Mouse (Mus musculus): ENCODE measurements around the gene Kremen2. TPM values are rescaled to one million over a fixed set of nuclear protein-coding genes. Genes with fewer than 3 reads are reported as not detected.

Kremen2 gene
- polyA plus RNA-seq, 1 experiment from 2014 or later: 50.2 TPM

- Histone ChIP-seq H3K4me3 (no peak overlapping the region), H3K27ac (no peak overlapping the region), H3K4me2 (no peak overlapping the region), H3K9me3 (no peaks in the 10 kb centered on the region), H3K9ac (no peak overlapping the region), H3K4me1 (no peaks in the 10 kb centered on the region), H3K27me3 (no peaks in the 10 kb centered on the region), H3K36me3 (peaks cover 88% of the 10 kb centered on the region)
- ATAC-seq (ENCODE audit: insufficient number of reproducible peaks, low FRiP score, low TSS enrichment, low read depth): no peak
- 94% methylated on average over 9 of the region's 9 CpGs for WGBS
Measured at GRCm38 (mm10) chr17:23757581-23757980, 11.9 kb upstream of the Kremen2 start.

- Histone ChIP-seq H3K36me3 (peaks cover 85% of the 10 kb centered on the region), H3K4me1 (no peaks in the 10 kb centered on the region), H3K4me2 (no peak overlapping the region), H3K9ac (no peak overlapping the region), H3K27ac (no peak overlapping the region), H3K9me3 (no peaks in the 10 kb centered on the region), H3K27me3 (no peaks in the 10 kb centered on the region), H3K4me3 (no peak overlapping the region)
- 83% methylated on average over 13 of the region's 13 CpGs for WGBS
- no peak for ATAC-seq (ENCODE audit: insufficient number of reproducible peaks, low FRiP score, low TSS enrichment, low read depth)
Measured at GRCm38 (mm10) chr17:23755689-23756088, 10.1 kb upstream of the Kremen2 start.

- peak overlapping the region; percentile 34 for H3K4me2 ChIP-seq
- 71% methylated on average over 11 of the region's 11 CpGs for WGBS
- peaks cover 24% of the 10 kb centered on the region for H3K4me1 ChIP-seq
- peaks cover 33% of the 10 kb centered on the region for H3K36me3 ChIP-seq
- no peaks in the 10 kb centered on the region for H3K9me3 ChIP-seq
- ATAC-seq (ENCODE audit: insufficient number of reproducible peaks, low FRiP score, low TSS enrichment, low read depth): no peak
- H3K27ac ChIP-seq: 0 out of 2 replicates have a peak overlapping the region, but pooled peaks have one; percentile 34
- H3K27me3 ChIP-seq: peaks cover 33% of the 10 kb centered on the region
- peak overlapping the region; percentile 23 for H3K4me3 ChIP-seq
- H3K9ac ChIP-seq: no peak overlapping the region
Measured at GRCm38 (mm10) chr17:23749400-23750191, 4.0 kb upstream of the Kremen2 start.

DNA sequence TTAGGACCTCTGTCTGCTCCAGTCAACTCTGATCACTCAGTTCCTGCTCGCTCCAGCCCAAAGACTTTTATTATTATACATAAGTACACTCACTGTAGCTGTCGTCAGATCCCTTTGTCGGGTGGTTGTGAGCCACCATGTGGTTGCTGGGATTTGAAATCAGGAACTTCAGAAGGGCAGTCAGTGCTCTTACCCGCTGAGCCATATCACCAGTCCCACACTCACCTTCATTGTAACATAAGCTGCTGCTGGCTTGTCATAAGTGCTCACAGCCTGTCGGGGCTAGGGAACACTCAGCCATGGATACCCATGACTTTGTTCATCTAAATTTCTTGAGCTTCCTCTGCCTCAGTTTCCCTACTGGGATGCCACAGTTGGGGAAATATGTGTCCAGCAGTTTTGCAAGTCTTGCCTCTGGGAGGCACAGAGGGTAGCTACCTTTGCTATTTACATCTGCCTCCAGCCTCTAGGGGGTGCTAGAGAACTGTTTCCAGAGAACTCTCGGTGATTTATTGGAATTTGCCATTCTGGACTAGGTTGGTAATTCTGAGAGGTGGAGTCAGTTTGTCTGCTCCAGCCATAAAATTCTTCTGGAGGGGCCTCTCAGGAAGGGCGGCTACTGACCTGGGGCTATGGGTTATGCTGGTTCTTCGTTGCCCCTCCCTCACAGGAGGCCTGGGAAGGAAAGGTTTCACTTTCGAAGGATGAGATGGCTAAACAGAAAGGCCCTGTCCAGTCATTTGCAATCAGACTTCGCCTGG, 3.2 kb upstream of the Kremen2 start:
- Histone ChIP-seq H3K36me3 (peaks cover 26% of the 10 kb centered on the region), H3K4me1 (peaks cover 27% of the 10 kb centered on the region), H3K27me3 (peaks cover 41% of the 10 kb centered on the region), H3K4me3 (peak overlapping the region; percentile 23), H3K9ac (no peak overlapping the region), H3K9me3 (no peaks in the 10 kb centered on the region), H3K4me2 (peak overlapping the region; percentile 34), H3K27ac (0 out of 2 replicates have a peak overlapping the region, but pooled peaks have one; percentile 34)
- ATAC-seq (ENCODE audit: insufficient number of reproducible peaks, low FRiP score, low TSS enrichment, low read depth): no peak
- WGBS: 25% methylated on average over 10 of the region's 10 CpGs

DNA sequence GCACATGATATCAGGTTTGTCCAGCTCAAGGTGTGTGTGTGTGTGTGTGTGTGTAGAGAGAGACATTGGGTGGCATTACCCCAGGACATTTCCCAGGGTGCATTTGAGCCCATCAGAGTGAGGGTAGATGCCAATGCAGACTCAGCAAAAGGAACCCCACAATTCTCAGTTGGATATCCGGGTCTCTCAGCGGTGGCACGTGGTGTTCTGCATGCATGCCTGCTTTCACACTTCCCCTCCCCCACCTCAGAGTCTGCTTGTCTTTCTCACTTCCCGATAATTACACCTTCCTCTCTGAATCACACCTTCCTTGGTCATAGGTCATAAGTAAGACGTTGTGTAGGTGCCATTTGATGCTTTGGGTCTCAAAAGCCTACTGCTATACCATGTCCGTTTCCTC, 2.4 kb upstream of the Kremen2 start:
- peaks cover 31% of the 10 kb centered on the region for H3K4me1 ChIP-seq
- peaks cover 49% of the 10 kb centered on the region for H3K27me3 ChIP-seq
- H3K4me3 ChIP-seq: no peak overlapping the region
- WGBS: 19% methylated on average over 6 of the region's 6 CpGs
- H3K9ac ChIP-seq: no peak overlapping the region
- no peak overlapping the region for H3K27ac ChIP-seq
- H3K9me3 ChIP-seq: no peaks in the 10 kb centered on the region
- no peak for ATAC-seq (ENCODE audit: insufficient number of reproducible peaks, low FRiP score, low TSS enrichment, low read depth)
- H3K36me3 ChIP-seq: peaks cover 19% of the 10 kb centered on the region
- no peak overlapping the region for H3K4me2 ChIP-seq

DNA sequence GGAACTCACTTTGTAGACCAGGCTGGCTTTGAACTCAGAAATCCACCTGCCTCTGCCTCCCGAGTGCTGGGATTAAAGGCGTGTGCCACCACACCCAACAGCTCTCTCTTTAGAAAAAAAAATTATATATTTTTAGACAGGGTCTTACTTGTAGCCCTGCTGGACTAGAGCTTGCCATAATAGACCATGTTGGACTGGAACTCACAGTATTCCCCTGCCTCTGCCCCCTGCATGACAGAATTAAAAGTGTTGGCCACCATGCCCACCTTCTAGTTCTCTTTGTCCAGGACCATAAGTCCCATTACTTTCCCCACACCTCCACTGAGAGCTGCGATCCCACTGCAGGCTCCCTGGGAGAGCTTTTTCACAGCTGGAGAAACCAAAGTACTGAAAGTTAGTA, 1.8 kb upstream of the Kremen2 start:
- Histone ChIP-seq H3K27me3 (peaks cover 55% of the 10 kb centered on the region), H3K36me3 (peaks cover 13% of the 10 kb centered on the region), H3K27ac (no peak overlapping the region), H3K9ac (no peak overlapping the region), H3K4me1 (peaks cover 36% of the 10 kb centered on the region), H3K4me2 (no peak overlapping the region), H3K4me3 (no peak overlapping the region), H3K9me3 (no peaks in the 10 kb centered on the region)
- WGBS: 83% methylated on average over 3 of the region's 3 CpGs
- ATAC-seq (ENCODE audit: insufficient number of reproducible peaks, low FRiP score, low TSS enrichment, low read depth): no peak

GRCm38 (mm10) chr17:23746767-23747166, 1.1 kb upstream of the Kremen2 start:
- H3K36me3 ChIP-seq: peaks cover 6% of the 10 kb centered on the region
- WGBS: 69% methylated on average over 3 of the region's 3 CpGs
- H3K4me1 ChIP-seq: peaks cover 43% of the 10 kb centered on the region
- no peaks in the 10 kb centered on the region for H3K9me3 ChIP-seq
- no peak overlapping the region for H3K9ac ChIP-seq
- no peak for ATAC-seq (ENCODE audit: insufficient number of reproducible peaks, low FRiP score, low TSS enrichment, low read depth)
- H3K27ac ChIP-seq: 0 out of 2 replicates have a peak overlapping the region, but pooled peaks have one; percentile 40
- H3K4me2 ChIP-seq: no peak overlapping the region
- H3K4me3 ChIP-seq: no peak overlapping the region
- H3K27me3 ChIP-seq: peaks cover 62% of the 10 kb centered on the region

GRCm38 (mm10) chr17:23746311-23746710, 678 bp upstream of the Kremen2 start:
- no peaks in the 10 kb centered on the region for H3K9me3 ChIP-seq
- no peak for ATAC-seq (ENCODE audit: insufficient number of reproducible peaks, low FRiP score, low TSS enrichment, low read depth)
- H3K27ac ChIP-seq: peak overlapping the region; percentile 40; the same call in 1 of the 2 replicates
- WGBS: 5% methylated on average over 12 of the region's 12 CpGs
- peaks cover 66% of the 10 kb centered on the region for H3K27me3 ChIP-seq
- H3K4me3 ChIP-seq: no peak overlapping the region; the same call in 1 of the 2 replicates
- H3K4me2 ChIP-seq: peak overlapping the region; percentile 52
- H3K9ac ChIP-seq: no peak overlapping the region
- peaks cover 2% of the 10 kb centered on the region for H3K36me3 ChIP-seq
- peaks cover 46% of the 10 kb centered on the region for H3K4me1 ChIP-seq

DNA sequence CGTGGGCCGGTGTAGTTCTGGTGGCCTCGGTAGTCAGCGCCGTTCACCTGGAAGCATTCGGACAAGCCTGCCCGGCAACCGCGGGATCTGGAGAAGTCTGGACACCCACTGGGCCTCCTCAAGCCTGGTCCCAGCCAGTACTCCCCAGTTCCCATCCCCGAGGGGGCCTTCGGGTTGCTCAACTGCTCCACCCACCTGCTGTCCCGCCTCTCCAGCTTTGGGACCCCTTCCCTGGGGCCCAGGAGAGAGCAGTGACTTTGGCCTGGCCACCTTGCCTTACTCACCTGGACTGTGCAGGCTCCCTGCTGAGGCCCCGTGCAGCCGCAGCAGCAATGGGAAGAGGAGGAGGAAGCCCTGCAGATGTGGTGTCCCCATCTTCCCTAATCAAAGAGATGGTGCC, 982 bp downstream of the Kremen2 start:
- Histone ChIP-seq H3K27me3 (peaks cover 80% of the 10 kb centered on the region), H3K27ac (no peak overlapping the region), H3K4me1 (peaks cover 58% of the 10 kb centered on the region), H3K9ac (peak overlapping the region; percentile 24; the same call in 1 of the 2 replicates), H3K4me3 (peak overlapping the region; percentile 35), H3K4me2 (peak overlapping the region; percentile 52), H3K9me3 (no peaks in the 10 kb centered on the region), H3K36me3 (no peaks in the 10 kb centered on the region)
- 4% methylated on average over 14 of the region's 14 CpGs for WGBS
- ATAC-seq (ENCODE audit: insufficient number of reproducible peaks, low FRiP score, low TSS enrichment, low read depth): no peak

GRCm38 (mm10) chr17:23744076-23744475, 1.6 kb downstream of the Kremen2 start:
- peak overlapping the region; percentile 35 for H3K4me3 ChIP-seq
- WGBS: 22% methylated on average over 8 of the region's 8 CpGs
- no peaks in the 10 kb centered on the region for H3K9me3 ChIP-seq
- H3K9ac ChIP-seq: no peak overlapping the region
- H3K4me1 ChIP-seq: peaks cover 64% of the 10 kb centered on the region
- H3K4me2 ChIP-seq: peak overlapping the region; percentile 32; the same call in 1 of the 2 replicates
- H3K27me3 ChIP-seq: peaks cover 86% of the 10 kb centered on the region
- no peaks in the 10 kb centered on the region for H3K36me3 ChIP-seq
- no peak for ATAC-seq (ENCODE audit: insufficient number of reproducible peaks, low FRiP score, low TSS enrichment, low read depth)
- H3K27ac ChIP-seq: no peak overlapping the region

- Histone ChIP-seq H3K4me3 (peak overlapping the region; percentile 35), H3K9ac (no peak overlapping the region), H3K4me2 (peak overlapping the region; percentile 47), H3K27me3 (peaks cover 92% of the 10 kb centered on the region), H3K9me3 (no peaks in the 10 kb centered on the region), H3K4me1 (peaks cover 70% of the 10 kb centered on the region), H3K36me3 (no peaks in the 10 kb centered on the region), H3K27ac (no peak overlapping the region)
- 63% methylated on average over 12 of the region's 12 CpGs for WGBS
- ATAC-seq (ENCODE audit: insufficient number of reproducible peaks, low FRiP score, low TSS enrichment, low read depth): no peak
Measured at GRCm38 (mm10) chr17:23742941-23743340, 2.7 kb downstream of the Kremen2 start.

Measured in limb, embryonic 15.5 days (tissue).